Mouse (Mus musculus): ENCODE results near the gene Csnk2b. TPM values are rescaled to one million over a fixed set of nuclear protein-coding genes. Genes with fewer than 3 reads are reported as not detected.

The Csnk2b gene
- polyA plus RNA-seq, 1 experiment from 2014 or later = 131 TPM

DNA sequence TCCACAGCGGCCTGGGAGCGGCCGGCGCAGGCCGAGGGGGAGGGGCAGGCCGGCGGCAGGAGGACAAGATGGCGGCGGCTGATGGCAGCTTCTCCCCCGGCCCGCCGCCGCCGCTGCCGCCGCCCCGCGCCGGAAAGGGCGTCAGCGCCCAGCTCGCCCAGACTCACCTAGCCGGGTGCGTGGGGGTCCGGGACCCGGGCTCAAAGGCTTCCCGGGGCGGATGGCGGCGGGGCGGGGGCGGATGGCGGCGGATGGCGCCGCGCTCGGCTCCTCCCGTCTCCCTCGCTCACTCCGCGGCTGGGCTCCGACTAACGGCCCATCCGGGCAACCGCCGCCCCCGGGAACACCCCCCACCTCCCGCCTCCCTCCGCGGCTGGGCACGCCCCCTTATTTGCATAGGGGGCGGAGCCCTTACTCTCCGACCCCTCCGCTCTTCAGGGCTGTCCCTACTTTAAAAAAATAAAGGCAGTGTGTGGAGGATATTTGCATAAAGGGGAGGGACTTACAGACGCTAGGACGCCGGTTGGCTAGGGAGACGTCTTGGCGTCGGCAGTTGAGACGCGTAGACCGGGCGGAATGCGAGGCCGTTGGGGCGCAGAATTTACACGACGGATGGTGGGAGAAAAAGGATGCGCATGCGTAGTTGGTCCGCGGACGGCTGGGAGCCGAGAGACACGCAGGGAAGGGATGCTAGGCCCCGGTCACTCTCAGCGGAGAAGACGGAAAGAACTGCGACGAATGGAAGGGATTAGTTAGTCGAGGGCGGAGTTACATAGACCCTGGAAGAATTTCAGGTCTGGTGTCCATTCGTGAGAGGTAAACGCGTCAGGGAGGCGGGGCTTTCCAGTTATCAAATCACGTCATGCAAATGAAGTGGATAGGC lies 43.0 kb upstream of the Csnk2b start, which contains the start of gene Prrc2a:
TSS of gene Prrc2a (minus strand) at position 330 of the 883 bp plus-strand sequence.
- peaks cover 21% of the 10 kb centered on the region for H3K4me1 ChIP-seq (ENCODE audit: insufficient read depth)
- H3K27me3 ChIP-seq (ENCODE audit: insufficient read depth, low read length) = no peaks in the 10 kb centered on the region
- H3K36me3 ChIP-seq (replicated peaks; ENCODE audit: insufficient read depth, low read length) = peaks cover 26% of the 10 kb centered on the region
- H3K27ac ChIP-seq (ENCODE audit: low read depth) = peak within 1 kb of the TSS; percentile 94
- DNase-seq (peak; percentile 96), ATAC-seq (peak; percentile 95)
- H3K4me2 ChIP-seq (ENCODE audit: low read depth, low read length) = peak within 1 kb of the TSS; percentile 92
- peak within 1 kb of the TSS; percentile 85 for H3K4me3 ChIP-seq (ENCODE audit: low read depth, low read length)
- H3K9ac ChIP-seq (replicated peaks) = peak within 1 kb of the TSS; percentile 96
- H3K9me3 ChIP-seq (ENCODE audit: low read length) = no peaks in the 10 kb centered on the region
- peak; percentile 39; the same call in 1 of the 2 replicates for TF ChIP-seq EP300 (IDR thresholded peaks at IDR 0.05; ENCODE audit: low read depth)
- no peak for TF ChIP-seq CTCF (IDR thresholded peaks at IDR 0.05; ENCODE audit: low read depth)
- under 1% methylated on average over 60 of the region's 89 CpGs for WGBS (ENCODE audit: insufficient replicate concordance)

DNA sequence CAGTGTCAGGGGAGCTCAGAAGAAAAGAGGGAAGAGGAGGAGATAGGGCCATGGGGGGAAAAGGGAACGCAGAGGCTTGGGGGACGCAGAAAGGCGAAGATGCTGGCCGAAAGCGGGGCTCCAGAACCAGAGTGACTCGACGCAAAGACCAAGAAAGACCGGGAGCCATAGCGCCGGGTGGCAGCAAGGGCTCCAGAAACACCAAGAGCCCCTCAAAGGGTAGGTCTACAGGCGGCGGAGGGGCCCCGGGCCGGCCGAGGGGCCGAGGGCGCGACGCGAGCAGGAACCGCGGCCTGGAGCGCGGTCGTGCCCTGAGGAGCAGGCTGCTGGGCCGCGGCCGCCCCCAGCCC lies 42.3 kb upstream of the Csnk2b start:
- Histone ChIP-seq H3K27me3 (ENCODE audit: insufficient read depth, low read length) (no peaks in the 10 kb centered on the region), H3K9me3 (ENCODE audit: low read length) (no peaks in the 10 kb centered on the region), H3K36me3 (replicated peaks; ENCODE audit: insufficient read depth, low read length) (peaks cover 32% of the 10 kb centered on the region), H3K4me1 (ENCODE audit: insufficient read depth) (peaks cover 21% of the 10 kb centered on the region), H3K9ac (replicated peaks) (peak overlapping the region; percentile 96), H3K27ac (ENCODE audit: low read depth) (peak overlapping the region; percentile 94), H3K4me2 (ENCODE audit: low read depth, low read length) (peak overlapping the region; percentile 92), H3K4me3 (ENCODE audit: low read depth, low read length) (peak overlapping the region; percentile 85)
- no peak for ATAC-seq
- 4% methylated on average over 24 of the region's 28 CpGs for WGBS (ENCODE audit: insufficient replicate concordance)
- TF ChIP-seq CTCF (IDR thresholded peaks at IDR 0.05; ENCODE audit: low read depth) (no peak), EP300 (IDR thresholded peaks at IDR 0.05; ENCODE audit: low read depth) (no peak)
- DNase-seq = no peak

GRCm38 (mm10) chr17:35163326-35164081 lies 41.7 kb upstream of the Csnk2b start:
- Histone ChIP-seq H3K4me2 (ENCODE audit: low read depth, low read length) (peak overlapping the region; percentile 92), H3K9me3 (ENCODE audit: low read length) (no peaks in the 10 kb centered on the region), H3K9ac (replicated peaks) (peak overlapping the region; percentile 96), H3K27me3 (ENCODE audit: insufficient read depth, low read length) (no peaks in the 10 kb centered on the region), H3K4me3 (ENCODE audit: low read depth, low read length) (peak overlapping the region; percentile 85), H3K4me1 (ENCODE audit: insufficient read depth) (peaks cover 21% of the 10 kb centered on the region), H3K27ac (ENCODE audit: low read depth) (peak overlapping the region; percentile 94), H3K36me3 (replicated peaks; ENCODE audit: insufficient read depth, low read length) (peaks cover 39% of the 10 kb centered on the region)
- WGBS (ENCODE audit: insufficient replicate concordance) = 8% methylated on average over 8 of the region's 8 CpGs
- ATAC-seq = no peak
- TF ChIP-seq EP300 (IDR thresholded peaks at IDR 0.05; ENCODE audit: low read depth) (no peak), CTCF (IDR thresholded peaks at IDR 0.05; ENCODE audit: low read depth) (no peak)
- DNase-seq = no peak

DNA sequence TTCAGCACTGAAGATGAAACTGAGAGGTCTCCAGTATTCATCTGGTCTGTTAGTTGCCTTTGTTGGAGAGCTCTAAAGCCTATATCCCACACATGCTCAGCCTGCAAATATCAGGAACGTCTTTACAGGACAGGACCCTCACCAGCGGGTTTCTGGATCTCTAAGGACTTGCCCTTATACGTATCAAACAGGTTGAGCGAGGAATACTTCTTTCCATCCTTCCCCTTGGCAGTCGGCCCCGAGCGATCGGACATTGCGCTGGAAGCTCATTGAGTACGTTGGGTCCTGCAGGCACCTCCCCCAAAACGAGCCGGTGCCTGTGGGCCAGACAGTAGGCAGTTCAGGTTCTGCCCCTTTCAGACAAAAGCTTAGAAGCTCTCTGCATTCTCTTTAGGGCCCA lies 40.9 kb upstream of the Csnk2b start:
- 52% methylated on average over 12 of the region's 12 CpGs for WGBS (ENCODE audit: insufficient replicate concordance)
- DNase-seq = peak; percentile 49
- Histone ChIP-seq H3K27me3 (ENCODE audit: insufficient read depth, low read length) (no peaks in the 10 kb centered on the region), H3K4me3 (ENCODE audit: low read depth, low read length) (peak overlapping the region; percentile 85), H3K9me3 (ENCODE audit: low read length) (no peaks in the 10 kb centered on the region), H3K4me1 (ENCODE audit: insufficient read depth) (peaks cover 21% of the 10 kb centered on the region), H3K9ac (replicated peaks) (peak overlapping the region; percentile 96), H3K36me3 (replicated peaks; ENCODE audit: insufficient read depth, low read length) (peaks cover 47% of the 10 kb centered on the region), H3K27ac (ENCODE audit: low read depth) (peak overlapping the region; percentile 34; the same call in 1 of the 2 replicates), H3K4me2 (ENCODE audit: low read depth, low read length) (peak overlapping the region; percentile 92)
- TF ChIP-seq EP300 (IDR thresholded peaks at IDR 0.05; ENCODE audit: low read depth) (no peak), CTCF (IDR thresholded peaks at IDR 0.05; ENCODE audit: low read depth) (no peak)
- no peak for ATAC-seq

- TF ChIP-seq EP300 (IDR thresholded peaks at IDR 0.05; ENCODE audit: low read depth) (no peak), CTCF (IDR thresholded peaks at IDR 0.05; ENCODE audit: low read depth) (no peak)
- H3K4me2 ChIP-seq (ENCODE audit: low read depth, low read length) = no peak overlapping the region
- no peak overlapping the region for H3K27ac ChIP-seq (ENCODE audit: low read depth)
- DNase-seq (no peak), ATAC-seq (no peak)
- H3K4me1 ChIP-seq (ENCODE audit: insufficient read depth) = peaks cover 21% of the 10 kb centered on the region
- H3K27me3 ChIP-seq (ENCODE audit: insufficient read depth, low read length) = no peaks in the 10 kb centered on the region
- no peak overlapping the region for H3K4me3 ChIP-seq (ENCODE audit: low read depth, low read length)
- H3K9me3 ChIP-seq (ENCODE audit: low read length) = no peaks in the 10 kb centered on the region
- 0 out of 2 replicates have a peak overlapping the region, but pooled peaks have one; percentile 13 for H3K9ac ChIP-seq (replicated peaks)
- peaks cover 53% of the 10 kb centered on the region for H3K36me3 ChIP-seq (replicated peaks; ENCODE audit: insufficient read depth, low read length)
- 74% methylated on average over 14 of the region's 14 CpGs for WGBS (ENCODE audit: insufficient replicate concordance)
Measured at GRCm38 (mm10) chr17:35162121-35162520, 40.3 kb upstream of the Csnk2b start.

GRCm38 (mm10) chr17:35161421-35161820 lies 39.6 kb upstream of the Csnk2b start:
- H3K27ac ChIP-seq (ENCODE audit: low read depth) = no peak overlapping the region
- H3K4me2 ChIP-seq (ENCODE audit: low read depth, low read length) = no peak overlapping the region
- WGBS (ENCODE audit: insufficient replicate concordance) = 86% methylated on average over 11 of the region's 11 CpGs
- H3K9me3 ChIP-seq (ENCODE audit: low read length) = no peaks in the 10 kb centered on the region
- no peaks in the 10 kb centered on the region for H3K27me3 ChIP-seq (ENCODE audit: insufficient read depth, low read length)
- H3K4me1 ChIP-seq (ENCODE audit: insufficient read depth) = peaks cover 21% of the 10 kb centered on the region
- DNase-seq (no peak), ATAC-seq (no peak)
- no peak overlapping the region for H3K4me3 ChIP-seq (ENCODE audit: low read depth, low read length)
- no peak for TF ChIP-seq EP300 (IDR thresholded peaks at IDR 0.05; ENCODE audit: low read depth)
- no peak for TF ChIP-seq CTCF (IDR thresholded peaks at IDR 0.05; ENCODE audit: low read depth)
- no peak overlapping the region; the same call in none of the 2 replicates for H3K9ac ChIP-seq (replicated peaks)
- H3K36me3 ChIP-seq (replicated peaks; ENCODE audit: insufficient read depth, low read length) = peaks cover 60% of the 10 kb centered on the region

Measured in liver, postnatal 0 days (tissue).